Mouse (Mus musculus) gastrocnemius, adult 8-10 months (tissue): ENCODE results near the gene Kctd4. TPM values are rescaled to one million over a fixed set of nuclear protein-coding genes. Genes with fewer than 3 reads are reported as not detected.
"Not testable (repeated sequence)": the region's sequence is repeated elsewhere in the genome, so short reads cannot be mapped to it uniquely, and the experiment has no call there.

Experiments
- DNase-seq, 2 experiments: peaks; one replicate each; pipeline ENCODE4 v3.0.0; 2022; ENCODE audit warnings: low spot score in 2 of 2
- total RNA-seq, 4 experiments: library from RNA; stranded (reverse); gene quantifications; 2 replicates each; pipeline ENCODE4 v1.2.4; 2022

The Kctd4 gene
- total RNA-seq: not detected

DNA sequence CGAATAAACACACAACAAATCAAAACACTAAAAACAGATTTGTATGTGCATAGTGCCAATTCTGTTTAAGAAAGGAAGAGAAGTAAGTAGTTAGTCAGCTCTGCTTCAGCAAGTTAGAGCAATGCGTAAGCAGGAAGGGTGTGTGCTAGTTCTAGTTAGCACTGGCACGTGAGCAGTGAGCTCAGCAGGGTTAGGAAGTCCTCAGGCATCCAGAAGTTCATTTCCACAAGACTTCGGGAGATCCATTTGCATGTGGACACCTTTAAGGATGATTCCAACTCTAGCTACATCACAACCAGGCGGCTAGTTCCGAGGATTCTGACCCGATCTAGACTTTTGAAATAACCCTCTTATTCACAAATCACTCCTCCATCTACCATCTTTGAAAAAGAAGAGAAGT lies at the start of gene Kctd4:
Kctd4 (plus strand) TSS at position 244 of the 400 bp plus-strand sequence.
- DNase-seq: no peak

DNA sequence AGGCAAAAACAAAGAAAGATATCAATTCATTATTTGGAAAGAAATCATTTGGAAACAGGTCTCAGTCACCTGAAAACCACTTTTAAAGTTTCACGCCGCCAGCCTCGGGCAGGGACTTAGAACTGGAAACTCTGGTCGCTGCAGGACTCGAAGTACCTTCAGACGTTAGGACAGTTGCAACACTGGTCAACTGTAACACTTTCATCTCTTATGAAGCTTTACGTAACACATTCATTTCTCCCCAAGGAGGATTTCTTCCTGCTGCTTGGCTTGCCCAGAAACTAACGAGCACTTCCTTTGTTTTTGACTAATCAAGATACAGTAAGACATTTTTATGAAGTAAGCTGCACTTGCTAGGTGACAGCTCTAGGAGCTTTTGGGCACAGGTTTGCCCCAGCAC lies 47.9 kb upstream of the Kctd4 start:
- DNase-seq: no peak

DNA sequence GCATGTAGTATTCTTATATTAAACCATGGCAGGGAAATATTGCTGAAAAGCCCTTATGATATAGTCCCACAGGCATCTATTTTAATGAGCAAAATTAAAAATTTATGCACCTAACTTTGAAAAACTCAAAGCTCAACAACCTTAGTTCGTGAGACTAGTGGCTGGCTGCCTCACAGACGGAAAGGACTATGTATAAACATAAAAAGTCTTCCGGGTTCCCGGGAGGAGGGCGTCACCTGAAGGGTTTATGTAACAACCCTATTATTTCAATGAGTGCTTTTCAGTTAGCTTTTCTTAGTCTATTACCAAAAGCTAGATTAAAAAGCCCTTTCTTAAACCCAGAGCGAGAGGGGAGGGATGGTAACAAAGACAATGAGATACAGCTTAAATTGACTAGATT lies 42.8 kb upstream of the Kctd4 start:
- no peak for DNase-seq

DNA sequence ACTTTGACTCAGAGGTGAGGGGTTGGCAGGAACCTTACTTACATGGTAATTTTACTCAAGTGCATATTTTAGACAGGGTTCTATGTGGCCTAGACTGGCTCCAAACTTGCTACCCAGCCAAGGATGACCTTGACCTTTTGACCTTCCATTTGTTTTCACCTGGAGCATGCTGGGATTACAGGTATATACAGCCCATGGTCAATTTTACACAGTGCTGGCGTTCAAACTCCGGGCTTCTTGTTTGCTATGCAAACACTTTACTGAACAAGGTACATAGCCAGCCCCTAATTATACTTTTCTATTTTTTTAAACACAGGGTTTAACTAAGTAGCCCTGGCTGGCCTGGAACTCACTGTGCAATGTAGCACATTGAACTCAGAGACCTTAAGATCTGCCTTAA lies 42.1 kb upstream of the Kctd4 start:
- no peak for DNase-seq

DNA sequence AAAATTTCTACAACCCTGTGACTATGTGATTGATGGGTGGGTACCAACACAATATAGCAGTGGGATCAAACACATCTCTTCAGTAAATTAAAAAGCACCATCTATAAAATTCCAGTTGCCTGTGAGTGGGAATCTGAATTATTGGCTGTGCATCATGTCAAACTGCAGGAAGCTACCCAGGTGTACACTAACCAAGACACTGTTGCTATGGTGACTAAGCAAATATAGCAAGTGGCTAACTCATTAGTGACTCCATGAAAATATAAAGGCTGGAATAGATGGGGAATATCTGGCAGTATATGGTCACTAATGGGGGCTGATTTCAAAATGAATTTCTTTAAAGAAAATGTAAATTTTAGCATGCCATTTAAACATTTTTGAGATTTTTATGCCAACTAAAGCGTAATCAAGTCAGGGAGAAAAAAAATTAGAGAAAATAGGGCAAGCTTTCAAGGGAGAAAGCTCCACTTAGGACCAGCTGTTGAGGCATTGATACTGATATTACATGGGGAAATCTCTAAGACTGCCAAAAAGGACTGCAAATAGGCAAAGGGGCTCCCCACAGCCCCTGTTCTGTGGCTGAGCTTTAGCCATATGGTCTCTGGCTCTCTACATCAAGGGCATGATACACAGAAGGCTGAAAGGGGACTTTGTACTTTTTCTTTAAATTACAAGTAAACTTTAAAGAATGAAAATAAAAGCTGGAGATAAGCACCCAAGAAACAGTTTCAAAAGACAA lies 31.3 kb upstream of the Kctd4 start:
- no peak for DNase-seq

DNA sequence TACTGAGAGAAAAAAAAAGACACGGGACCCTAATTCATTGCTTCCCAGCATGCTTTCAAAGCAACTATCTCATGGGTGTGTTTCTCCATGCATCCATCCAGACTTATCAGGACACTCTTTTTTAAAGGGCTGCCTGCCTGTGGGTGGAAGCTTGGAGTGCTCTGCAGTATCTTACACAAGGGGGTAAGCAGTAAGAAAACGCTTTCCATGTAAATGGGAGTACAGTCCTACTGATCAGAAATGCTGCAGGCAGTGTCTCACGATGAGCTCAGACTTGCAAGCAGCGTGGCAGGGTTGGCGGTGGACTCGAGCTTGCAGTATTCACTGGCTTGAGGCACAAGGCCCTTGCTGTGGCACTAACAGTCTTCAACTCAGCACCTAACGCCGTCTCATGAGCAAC lies 25.1 kb upstream of the Kctd4 start:
- DNase-seq: not testable (repeated sequence)

DNA sequence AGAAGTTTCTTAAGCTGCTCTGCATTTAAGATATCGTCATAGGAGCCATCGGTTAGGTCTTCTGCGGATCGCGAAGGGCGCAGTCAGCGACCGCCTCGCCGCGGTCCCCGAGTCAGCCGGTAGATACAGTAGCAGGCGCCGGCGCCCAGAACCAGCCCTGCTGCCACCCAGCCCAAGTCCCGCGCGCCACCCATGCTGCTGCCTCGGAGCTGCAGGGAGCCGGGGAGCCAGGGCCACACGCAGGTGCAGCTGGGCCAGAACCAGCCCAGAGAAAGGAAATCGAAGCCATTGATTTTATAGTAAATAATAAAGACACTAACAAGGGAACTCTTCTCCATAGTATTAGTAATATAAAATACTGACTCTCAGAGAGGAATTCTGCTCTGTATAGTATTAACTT lies 23.5 kb upstream of the Kctd4 start:
- DNase-seq: no peak

DNA sequence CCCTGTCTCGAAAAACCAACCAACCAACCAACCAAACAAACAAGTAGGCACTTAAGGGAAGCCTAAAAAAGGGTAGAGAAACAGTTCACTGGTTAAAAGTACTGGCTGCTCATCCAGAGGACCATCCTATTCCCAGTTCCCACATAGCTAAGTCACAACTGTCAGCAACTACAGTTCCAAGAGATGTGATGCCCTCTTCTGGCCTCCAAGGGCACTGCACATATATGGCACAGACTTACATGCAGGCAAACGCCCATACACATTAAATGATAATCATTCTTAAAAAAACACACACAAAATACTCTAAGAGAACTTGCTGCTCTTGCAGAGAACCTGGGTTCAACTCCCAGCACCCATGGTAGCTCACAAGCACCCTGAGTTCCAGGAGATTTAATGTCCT lies 20.4 kb upstream of the Kctd4 start:
- no peak for DNase-seq

DNA sequence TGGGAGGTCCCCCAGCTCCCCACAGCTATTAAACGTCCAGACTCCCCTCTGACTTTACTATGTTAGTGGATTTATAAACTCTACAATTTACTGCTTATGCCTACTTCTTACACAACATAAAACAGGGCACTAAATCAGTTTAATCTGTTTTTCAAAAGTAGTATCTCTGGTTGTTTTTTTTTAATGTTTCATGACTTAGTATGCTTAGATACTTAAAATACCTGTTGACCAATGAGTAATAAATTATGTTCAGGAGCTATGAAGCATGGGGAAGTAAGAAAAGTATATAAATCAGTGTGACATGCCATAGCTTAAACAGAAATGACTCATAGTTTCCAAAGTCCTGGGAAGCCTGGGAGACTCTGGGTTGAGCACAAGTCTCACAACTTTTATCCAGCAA lies 17.1 kb upstream of the Kctd4 start:
- DNase-seq: no peak

DNA sequence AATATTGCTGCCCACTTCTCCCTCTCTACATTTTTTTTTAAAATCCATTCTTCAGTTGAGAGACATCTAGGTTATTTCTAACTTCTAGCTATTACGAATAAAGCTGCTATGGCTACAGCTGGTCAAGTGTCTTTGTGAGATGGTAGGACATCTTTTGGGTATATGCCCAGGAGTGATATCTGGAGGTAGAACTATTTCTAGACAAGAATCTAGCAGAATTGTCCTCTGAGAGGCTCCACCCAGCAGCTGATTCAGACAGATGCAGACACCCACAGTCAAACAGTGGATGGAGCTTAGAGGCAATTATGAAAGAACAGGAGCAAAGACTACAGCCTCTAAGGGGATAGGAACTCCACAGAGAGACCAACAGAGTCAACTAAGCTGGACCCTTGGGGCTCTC lies 13.3 kb upstream of the Kctd4 start:
- DNase-seq: no peak

DNA sequence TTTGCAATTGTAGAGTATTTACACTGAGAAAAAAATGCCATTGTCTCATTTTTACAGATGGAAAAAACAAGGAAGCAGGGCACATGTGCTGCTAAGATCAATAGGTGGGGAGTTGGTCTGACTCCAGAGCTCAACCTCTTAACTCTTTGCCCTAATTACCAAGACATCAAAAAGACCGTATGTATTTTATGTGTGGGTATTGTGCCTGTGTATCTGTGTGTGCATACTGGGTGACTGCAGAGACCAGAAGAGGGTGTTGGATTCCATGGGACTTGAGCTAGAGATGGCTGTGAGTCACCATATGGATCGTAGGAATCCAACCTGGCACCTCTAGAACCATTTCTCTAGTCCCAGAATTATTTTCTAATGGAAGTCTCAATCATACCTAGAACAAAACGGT lies 12.4 kb upstream of the Kctd4 start:
- DNase-seq: no peak

DNA sequence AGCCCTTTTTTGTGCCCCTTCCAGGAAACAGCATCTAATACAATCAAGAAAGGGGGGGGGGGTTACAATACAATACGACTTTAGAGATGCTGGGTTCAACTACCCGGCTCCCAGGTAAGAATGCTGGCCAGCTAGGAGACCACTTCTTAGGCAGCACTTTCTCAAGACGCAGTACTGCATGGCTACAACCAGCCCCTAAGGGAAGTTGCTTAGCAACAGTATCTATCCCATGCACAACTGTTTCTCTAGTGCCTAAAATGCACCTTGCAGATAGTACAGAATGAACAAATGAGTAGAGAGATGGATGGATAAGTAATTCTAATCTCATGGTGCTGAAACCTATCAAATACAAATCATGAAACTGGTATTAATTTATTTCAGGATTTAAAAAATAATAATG lies 7.1 kb upstream of the Kctd4 start:
- DNase-seq: no peak

DNA sequence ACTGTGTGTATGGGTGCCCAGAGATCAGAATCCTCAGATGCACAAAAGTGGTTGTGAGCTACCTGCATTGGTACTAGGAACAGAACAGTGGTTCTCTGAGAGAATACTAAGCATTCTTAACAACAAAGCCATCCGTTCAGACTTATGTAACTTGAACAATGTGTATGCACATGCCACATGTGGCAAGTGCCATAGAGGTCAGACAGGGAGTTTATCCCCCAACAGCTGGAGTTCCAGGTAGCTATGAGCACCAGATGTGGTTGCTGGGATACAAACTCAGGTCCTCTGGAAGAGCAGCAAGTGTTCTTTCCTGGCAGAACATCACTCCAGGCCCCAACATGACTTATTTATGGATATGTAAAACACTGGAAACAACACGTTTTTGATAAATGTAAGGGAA lies 1.8 kb upstream of the Kctd4 start:
- no peak for DNase-seq

DNA sequence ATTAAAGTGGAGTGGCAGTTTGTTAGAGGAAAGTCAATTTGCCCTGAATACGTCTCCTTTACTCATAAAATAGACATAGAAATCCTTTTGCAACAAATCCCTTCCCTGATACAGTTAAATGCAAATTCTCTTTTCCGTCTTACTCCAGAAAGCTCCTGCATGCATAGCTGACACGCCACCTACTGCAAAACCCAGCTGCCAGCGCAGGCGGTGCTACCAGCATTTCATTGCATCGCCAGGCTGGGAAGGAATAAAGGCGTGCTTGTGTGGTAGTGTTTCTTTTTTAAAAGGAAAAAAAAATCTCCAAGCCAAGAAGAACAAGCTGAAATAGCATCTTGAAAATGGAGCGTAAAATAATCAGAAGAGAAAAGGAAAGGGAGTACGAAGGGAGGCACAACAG lies 7.4 kb downstream of the Kctd4 start:
- DNase-seq: no peak

DNA sequence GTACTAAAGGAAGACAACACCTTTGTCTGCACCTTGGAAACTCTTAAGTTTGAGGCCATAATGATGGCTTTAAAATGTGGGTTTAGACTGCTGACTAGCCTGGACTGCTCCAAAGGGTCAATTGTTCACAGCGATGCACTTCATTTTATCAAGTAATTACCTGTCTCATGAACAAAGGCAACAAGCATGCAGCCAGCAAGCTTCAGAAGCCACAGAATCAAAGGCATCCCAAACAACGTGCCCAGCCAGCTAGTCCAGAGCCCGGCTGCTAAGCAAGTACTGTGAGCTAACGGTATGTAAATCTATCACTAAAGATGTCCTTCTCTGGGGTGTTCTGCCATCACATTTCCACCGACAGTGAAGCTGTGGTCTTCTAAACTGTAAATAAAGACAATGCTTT lies 8.4 kb downstream of the Kctd4 start:
- DNase-seq: no peak

DNA sequence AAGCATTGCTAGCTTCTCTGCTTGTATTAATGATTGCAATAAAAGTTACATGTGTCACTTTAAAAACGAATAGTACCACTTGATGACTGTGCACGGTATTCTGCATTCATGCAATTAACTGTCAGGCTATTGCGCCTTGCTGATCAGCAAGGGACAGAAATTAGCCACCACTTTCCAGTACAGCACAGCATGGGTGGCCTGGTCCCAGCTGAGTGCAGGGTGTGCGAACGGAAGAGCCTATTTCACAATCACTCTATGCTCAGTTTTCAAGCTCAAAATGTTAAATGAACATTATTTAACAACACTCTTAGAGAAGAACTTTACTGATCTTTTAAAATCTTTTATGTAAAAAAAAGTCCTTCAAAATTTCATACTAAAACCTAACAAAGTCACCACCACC lies 9.2 kb downstream of the Kctd4 start:
- no peak for DNase-seq

DNA sequence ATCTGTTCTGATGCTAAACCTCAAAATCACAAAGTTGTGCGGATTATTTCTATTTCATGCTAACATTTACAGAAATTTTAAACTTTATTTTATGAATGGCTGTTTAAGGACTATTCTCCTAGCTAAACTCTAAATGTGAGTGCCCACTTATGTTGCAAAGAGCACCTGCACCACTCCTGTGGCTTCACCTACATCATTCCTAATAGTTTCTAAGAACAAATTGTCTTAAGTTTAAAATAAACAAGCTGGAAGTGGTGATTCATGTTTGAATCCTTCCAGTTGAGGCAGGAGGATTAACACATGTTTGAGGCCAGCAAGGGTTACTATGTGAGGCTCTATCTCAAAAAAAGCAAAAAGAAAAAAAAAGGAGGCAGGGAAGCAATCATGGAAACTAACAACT lies 9.6 kb downstream of the Kctd4 start:
- no peak for DNase-seq

DNA sequence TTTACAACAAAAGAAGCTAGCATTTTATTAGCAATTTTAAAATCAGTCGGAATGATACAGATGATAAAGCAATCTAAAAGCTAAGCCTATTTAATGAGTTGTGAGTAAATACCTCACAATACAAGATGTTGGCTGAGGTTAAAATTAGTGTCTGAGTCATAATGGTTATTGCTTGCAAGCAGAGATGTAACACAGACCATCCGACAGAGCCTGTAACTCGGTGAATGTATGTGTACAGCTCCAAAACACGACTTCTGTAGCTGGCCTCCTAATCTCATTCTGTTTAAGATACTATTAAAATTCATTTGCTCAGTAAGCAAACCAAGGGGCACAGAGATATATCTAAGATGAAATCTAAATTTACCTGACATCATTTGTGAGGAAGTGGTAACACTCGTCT lies 12.5 kb downstream of the Kctd4 start:
- no peak for DNase-seq

DNA sequence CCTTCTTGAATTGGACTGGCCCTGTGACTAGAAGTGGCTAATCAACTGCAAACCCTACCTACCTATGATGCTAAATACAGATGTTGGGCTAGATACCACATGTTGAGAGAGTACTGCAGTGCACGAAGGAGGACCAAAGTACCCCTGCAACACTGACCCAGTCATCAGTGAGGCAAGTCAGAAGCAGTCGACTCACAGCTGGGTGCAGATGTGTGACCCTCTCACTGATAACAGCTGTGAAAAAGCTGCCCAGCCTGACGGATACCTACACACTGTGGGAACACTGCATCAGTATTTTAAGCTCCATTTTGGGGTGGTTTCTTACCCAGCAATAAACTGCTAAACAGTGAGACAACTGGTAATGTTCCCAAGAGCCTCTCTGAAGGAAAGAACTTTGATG lies 21.3 kb downstream of the Kctd4 start:
- no peak for DNase-seq

DNA sequence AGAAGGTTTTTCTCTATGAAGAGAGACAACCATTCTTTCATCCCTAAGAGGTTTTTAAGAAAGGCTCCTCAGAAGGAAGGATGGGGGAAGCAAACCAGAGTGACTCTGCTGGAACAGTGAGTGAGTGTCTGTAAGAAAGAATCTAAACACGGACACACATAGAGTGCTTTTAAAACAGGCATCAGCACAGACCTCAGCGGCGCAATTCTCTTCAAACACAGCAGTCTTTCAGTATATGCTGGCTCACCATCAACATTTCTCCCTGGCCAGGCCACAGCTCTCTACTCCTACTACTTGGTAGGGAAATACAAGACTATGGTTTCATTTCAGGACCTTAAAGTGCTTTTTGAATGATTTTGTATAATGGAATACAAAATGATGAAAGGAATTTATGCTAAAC lies 26.4 kb downstream of the Kctd4 start:
- DNase-seq: no peak

DNA sequence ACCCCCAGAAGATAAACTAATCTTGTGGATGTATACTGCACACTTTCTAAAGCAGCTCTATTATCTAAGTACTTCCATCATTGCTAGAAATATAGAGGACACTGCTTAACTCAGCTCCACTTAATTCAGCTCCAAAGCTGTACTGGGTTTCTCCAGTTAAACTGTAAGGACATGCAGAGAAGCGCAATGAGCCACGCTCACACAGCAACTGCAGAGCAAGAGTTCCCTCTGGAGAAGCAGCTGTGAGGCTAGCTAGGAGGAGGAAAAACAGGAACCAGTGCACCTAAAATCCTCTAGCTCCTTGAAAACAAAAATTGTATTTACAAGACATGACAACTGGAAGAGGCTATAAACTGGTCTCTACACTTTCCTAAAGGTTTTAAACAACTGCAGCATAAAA lies 29.1 kb downstream of the Kctd4 start:
- DNase-seq: no peak

DNA sequence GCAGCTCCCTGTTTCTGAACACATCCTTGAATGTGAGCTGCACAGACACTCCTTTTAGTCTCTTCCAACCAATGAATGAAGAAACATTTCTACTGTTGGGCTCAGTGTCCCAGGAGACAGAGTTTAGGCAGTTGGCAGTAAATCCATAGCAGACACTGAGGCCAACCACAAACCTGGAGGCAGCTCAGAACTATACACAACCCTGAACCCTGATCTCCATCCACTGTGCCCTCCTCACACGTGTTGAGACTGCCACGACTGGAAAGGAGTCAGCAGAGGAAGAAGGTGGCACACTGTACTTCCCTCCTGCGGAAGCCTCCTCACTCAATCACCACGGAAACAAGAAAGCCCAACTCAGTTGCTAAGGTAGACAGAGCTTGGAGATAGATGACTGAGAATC lies 30.3 kb downstream of the Kctd4 start:
- no peak for DNase-seq

DNA sequence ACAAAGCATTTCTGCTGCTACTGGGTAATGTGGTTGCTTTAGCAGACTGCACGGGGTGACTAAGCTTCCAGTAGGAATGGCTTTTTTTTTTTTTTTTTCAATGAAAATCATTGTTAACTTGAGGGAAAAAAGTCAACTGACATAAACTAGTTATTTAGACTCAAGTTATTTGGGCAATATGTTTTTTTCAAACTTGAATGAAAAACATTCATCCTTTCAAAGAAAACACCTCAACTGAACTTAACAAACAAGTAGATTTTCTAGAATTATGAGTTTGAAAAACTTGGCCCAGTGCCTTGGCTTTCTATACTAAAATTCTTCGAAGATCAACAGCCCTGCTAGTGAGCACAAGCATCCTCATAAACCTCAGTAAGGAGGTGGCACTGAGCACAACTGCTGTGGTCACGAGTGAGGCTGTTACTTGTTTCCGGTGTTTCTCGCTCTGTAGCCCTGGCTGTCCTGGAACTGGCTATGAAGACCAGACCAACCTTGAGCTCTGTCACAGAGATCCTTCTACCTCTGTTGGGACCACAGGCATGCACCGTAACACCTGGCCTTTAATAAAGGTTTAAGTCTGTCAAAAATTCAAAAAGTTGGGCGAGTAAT lies 32.2 kb downstream of the Kctd4 start:
- no peak for DNase-seq

DNA sequence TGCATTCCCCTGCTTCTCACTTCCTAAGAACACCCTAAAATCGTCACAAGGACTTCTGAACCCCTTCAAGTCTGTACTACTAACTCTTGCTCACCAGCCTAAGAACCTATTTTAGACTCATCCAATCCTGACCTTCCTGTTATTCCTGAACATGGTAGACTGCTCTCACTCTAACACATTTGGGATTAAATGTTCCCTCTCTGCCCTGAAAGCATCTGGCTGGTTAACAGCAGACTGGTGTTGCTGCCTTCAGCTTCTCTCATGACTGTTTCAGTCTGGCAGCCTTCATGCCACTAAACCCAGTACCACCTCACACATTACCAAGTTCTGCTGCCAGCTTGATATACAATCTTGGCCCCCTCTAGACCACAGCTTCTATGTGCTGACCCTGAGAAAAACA lies 34.4 kb downstream of the Kctd4 start:
- DNase-seq: no peak
